Mouse (Mus musculus): ENCODE measurements around the gene Slc35b3.

DNA sequence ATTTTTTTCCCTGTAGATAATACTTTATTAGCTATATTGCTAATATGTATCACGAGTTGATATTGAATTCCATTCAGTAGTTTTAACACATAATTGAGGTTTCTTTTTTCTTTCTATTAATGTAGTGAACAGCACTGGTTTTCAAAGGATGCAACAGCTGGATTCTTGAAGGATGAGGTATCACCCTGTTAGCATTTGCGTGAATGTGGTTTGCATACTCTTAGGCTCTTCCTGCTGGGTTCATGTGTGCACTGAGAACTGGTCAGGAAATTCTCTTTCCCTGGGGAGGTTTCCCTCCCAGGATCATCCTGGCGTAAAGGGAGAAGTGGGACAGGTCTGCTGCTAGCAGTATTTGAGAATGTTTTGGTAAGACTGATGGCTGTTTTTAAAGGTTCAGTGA is 38.0 kb downstream of the Slc35b3 start:
- TF ChIP-seq CTCF (IDR thresholded peaks at IDR 0.05; ENCODE audit: control insufficient read depth, insufficient read depth, insufficient read length) (no peak), MYOG (IDR thresholded peaks at IDR 0.05; ENCODE audit: control insufficient read depth, extremely low read depth, insufficient read length) (no peak), CEBPB (IDR thresholded peaks at IDR 0.05; ENCODE audit: low read depth) (no peak), USF1 (IDR thresholded peaks at IDR 0.05; ENCODE audit: low read depth) (peak; percentile 19), MAX (IDR thresholded peaks at IDR 0.05) (peak; percentile 46), MYOD1 (IDR thresholded peaks at IDR 0.05; ENCODE audit: control insufficient read depth, insufficient read length, low read depth) (peak; percentile 52), FOSL1 (IDR thresholded peaks at IDR 0.05; ENCODE audit: insufficient read depth, low read length, poor library complexity, severe bottlenecking) (no peak)

All from C2C12 (cell line).